Mouse (Mus musculus) limb, embryonic 13.5 days (tissue): ENCODE measurements around the gene Rabep2. TPM values are rescaled to one million over a fixed set of nuclear protein-coding genes. Genes with fewer than 3 reads are reported as not detected.

Experiments used
- ATAC-seq: fragments of 200-750 bp; cut with Nextera tagmentation; 2 replicates; pipeline ENCODE4 v1.8.0; 2017; ENCODE audit warnings: low read depth, moderate number of reproducible peaks, moderate TSS enrichment; ENCODE audit not compliant: low FRiP score
- H3K27ac ChIP-seq: fragments of 300-500 bp; sonication (generic); 2 replicates; pipeline ENCODE4 v1.5.1; 2015; ENCODE audit warnings: inconsistent platforms, mild to moderate bottlenecking, moderate library complexity
- H3K27me3 ChIP-seq: fragments of 300-500 bp; sonication (generic); 2 replicates; pipeline ENCODE4 v1.6.1; 2015; ENCODE audit warnings: mild to moderate bottlenecking, inconsistent platforms
- H3K36me3 ChIP-seq: fragments of 300-500 bp; sonication (generic); 2 replicates; pipeline ENCODE4 v1.6.1; 2015; ENCODE audit warnings: inconsistent platforms, mild to moderate bottlenecking, moderate library complexity
- H3K4me1 ChIP-seq: fragments of 300-500 bp; sonication (generic); 2 replicates; pipeline ENCODE4 v1.6.1; 2015; ENCODE audit warnings: inconsistent platforms
- H3K4me2 ChIP-seq: fragments of 300-500 bp; sonication (generic); replicated peaks from 2 replicates; pipeline ENCODE4 v1.6.1; 2015; ENCODE audit warnings: inconsistent platforms, mild to moderate bottlenecking, moderate library complexity
- H3K4me3 ChIP-seq: fragments of 300-500 bp; sonication (generic); 2 replicates; pipeline ENCODE4 v1.5.1; 2015; ENCODE audit warnings: moderate library complexity, mild to moderate bottlenecking, inconsistent platforms
- H3K9ac ChIP-seq: fragments of 300-500 bp; sonication (generic); 2 replicates; pipeline ENCODE4 v1.6.1; 2015; ENCODE audit warnings: mild to moderate bottlenecking, inconsistent platforms
- H3K9me3 ChIP-seq: fragments of 300-500 bp; sonication (generic); 2 replicates; pipeline ENCODE4 v1.6.1; 2016; ENCODE audit warnings: inconsistent platforms
- WGBS: fragments of 180-500 bp; shearing (Covaris S2); methylation state at CpG from one replicate; pipeline ENCODE4 v1.1.7; 2015; 5-methylcytosine and 5-hydroxymethylcytosine counted together
- polyA plus RNA-seq: library from polyadenylated mRNA; unstranded; fragments of >200 nt; fragmentation: Nextera tagmentation; extraction: Ambion mirVana; gene quantifications from 2 replicates; pipeline ENCODE4 v1.2.1, GENCODE M21; 2015

Gene Rabep2
- polyA plus RNA-seq, 1 experiment from 2014 or later, result 36.6 TPM

DNA sequence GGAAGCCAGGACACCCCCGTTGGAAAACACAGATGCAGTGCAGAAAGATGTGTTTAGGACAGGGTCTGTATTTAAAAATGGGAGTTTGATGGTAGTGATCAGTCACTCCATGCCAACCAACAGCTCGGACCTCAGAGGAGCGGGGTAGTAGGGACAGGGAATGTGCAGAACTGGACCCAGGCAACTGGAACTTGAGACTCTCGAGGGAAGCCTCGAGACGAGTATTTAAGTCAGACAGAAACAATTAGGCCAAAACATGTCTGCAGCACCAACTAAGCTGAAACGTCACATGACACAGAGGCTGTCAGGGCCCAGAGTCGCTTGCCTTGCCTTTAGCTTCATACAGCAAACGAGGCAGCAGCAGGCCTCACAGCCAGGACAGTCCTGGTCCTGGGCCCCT, 37.6 kb downstream of the Rabep2 start:
- Histone ChIP-seq H3K9me3 (no peaks in the 10 kb centered on the region), H3K27me3 (no peaks in the 10 kb centered on the region), H3K4me1 (peaks cover 32% of the 10 kb centered on the region), H3K4me2 (no peak overlapping the region), H3K4me3 (no peak overlapping the region), H3K9ac (no peak overlapping the region), H3K36me3 (peaks cover 51% of the 10 kb centered on the region), H3K27ac (0 out of 2 replicates have a peak overlapping the region, but pooled peaks have one; percentile 39)
- ATAC-seq, result no peak
- WGBS, result 60% methylated on average over 9 of the region's 9 CpGs

DNA sequence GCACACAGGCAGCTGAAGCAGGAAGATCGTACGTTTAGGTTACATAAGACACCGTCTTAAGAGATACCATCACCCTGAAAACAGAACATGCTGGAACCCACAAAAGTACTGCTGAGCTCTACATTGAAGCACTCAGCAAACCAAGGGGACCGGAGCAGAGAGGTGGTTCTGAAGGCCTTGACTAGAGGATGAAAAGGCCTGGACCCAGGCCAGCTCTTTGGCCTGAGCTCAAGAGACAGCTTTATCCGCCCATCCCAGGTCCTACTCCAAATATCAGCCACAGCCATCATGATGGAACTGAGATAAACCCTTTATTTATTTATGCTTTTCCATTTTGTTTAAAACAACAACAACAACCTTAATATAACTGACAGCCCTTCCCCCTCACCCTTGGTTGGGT, 38.1 kb downstream of the Rabep2 start:
- no peaks in the 10 kb centered on the region for H3K27me3 ChIP-seq
- H3K4me1 ChIP-seq, result peaks cover 31% of the 10 kb centered on the region
- H3K27ac ChIP-seq, result 0 out of 2 replicates have a peak overlapping the region, but pooled peaks have one; percentile 39
- H3K4me2 ChIP-seq, result no peak overlapping the region
- no peak overlapping the region for H3K4me3 ChIP-seq
- ATAC-seq, result no peak
- no peak overlapping the region for H3K9ac ChIP-seq
- H3K36me3 ChIP-seq, result peaks cover 57% of the 10 kb centered on the region
- 93% methylated on average over 5 of the region's 5 CpGs for WGBS
- no peaks in the 10 kb centered on the region for H3K9me3 ChIP-seq

DNA sequence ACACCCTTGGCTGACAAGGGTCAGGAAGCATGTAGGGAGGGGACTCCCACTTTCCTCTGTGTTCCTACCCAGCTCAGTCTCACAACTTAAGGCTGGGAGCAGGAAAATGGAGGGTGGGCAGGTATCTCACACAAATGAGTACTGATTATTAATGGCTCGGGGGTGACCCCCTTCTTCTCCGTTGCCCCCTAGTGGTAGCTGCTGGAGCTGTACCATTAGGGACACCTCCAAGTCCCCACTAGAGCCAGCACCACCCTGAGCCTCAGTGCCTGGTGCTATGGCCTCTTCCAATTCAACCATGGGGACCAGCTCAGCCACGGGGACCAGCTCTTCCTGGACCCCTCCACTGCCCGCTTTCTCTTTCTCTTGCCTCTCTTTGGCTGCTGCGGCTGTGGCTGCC, 38.7 kb downstream of the Rabep2 start:
- Histone ChIP-seq H3K9me3 (no peaks in the 10 kb centered on the region), H3K4me3 (no peak overlapping the region), H3K9ac (no peak overlapping the region), H3K27me3 (no peaks in the 10 kb centered on the region), H3K4me1 (peaks cover 31% of the 10 kb centered on the region), H3K4me2 (no peak overlapping the region), H3K27ac (no peak overlapping the region), H3K36me3 (peaks cover 63% of the 10 kb centered on the region)
- WGBS, result 72% methylated on average over 5 of the region's 5 CpGs
- ATAC-seq, result no peak

DNA sequence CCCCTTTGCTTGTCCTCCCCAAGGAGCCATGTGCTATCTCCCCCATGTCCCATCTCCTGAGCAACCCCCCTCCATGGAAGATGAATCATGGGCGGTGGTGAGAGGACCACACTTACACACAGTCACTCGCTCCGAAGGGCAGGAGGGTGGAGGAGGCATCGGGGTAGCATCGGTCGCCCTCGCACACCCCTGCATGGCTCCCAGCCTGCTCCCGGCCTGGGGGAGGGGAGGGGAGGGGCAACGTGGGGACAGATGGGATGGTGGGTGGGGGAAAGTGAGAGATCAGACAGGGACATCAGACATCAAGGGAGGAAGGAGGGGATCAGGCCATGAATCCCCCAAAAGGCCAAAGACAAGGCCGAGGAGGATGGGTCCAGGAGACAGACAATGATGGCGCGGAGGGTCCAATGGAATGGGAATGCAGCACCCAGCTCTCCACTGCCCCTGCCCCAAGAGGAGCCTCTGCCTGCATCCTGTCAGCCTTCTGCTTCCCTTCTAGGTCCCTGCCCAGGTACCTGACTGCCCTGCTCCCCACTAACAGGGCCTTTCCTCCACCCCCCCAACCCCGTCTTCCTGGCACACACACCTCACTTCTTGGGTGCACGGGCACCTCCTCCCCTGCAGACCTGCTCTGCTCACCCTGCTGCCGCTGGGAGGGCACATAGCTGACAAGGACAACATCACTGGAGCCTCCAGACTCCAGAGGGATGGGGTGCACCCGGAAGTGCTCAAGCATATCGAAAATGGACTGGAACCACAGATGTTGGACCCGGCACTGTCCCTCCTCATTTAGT, 39.5 kb downstream of the Rabep2 start:
- ATAC-seq, result no peak
- no peak overlapping the region for H3K4me2 ChIP-seq
- no peak overlapping the region for H3K27ac ChIP-seq
- H3K4me3 ChIP-seq, result no peak overlapping the region
- H3K4me1 ChIP-seq, result peaks cover 27% of the 10 kb centered on the region
- H3K27me3 ChIP-seq, result no peaks in the 10 kb centered on the region
- H3K9me3 ChIP-seq, result no peaks in the 10 kb centered on the region
- H3K36me3 ChIP-seq, result peaks cover 70% of the 10 kb centered on the region
- 88% methylated on average over 18 of the region's 18 CpGs for WGBS
- H3K9ac ChIP-seq, result no peak overlapping the region

DNA sequence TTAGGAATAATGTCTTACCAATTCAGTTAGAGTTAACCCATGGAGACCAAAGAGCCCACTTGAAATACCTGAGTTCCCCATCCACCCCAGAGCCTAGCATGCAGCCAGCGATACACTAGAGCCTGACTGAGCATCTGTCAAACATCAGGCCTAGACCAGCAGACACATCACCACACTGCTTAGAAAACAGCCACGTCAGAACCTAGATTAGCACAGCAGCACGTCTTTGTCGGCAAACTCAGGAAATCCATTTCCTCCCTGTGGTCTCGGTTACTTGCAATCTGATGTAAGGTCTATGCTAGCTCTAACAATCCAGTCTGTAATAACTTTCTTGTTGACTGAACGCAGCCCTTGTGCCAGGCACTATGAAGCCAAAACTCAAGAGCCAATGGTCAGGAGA, 41.5 kb downstream of the Rabep2 start:
- no peak overlapping the region for H3K4me3 ChIP-seq
- no peak overlapping the region for H3K9ac ChIP-seq
- peaks cover 71% of the 10 kb centered on the region for H3K36me3 ChIP-seq
- H3K4me2 ChIP-seq, result no peak overlapping the region
- H3K9me3 ChIP-seq, result no peaks in the 10 kb centered on the region
- no peak for ATAC-seq
- no peaks in the 10 kb centered on the region for H3K27me3 ChIP-seq
- H3K4me1 ChIP-seq, result peaks cover 22% of the 10 kb centered on the region
- WGBS, result 82% methylated on average over 6 of the region's 6 CpGs
- no peak overlapping the region for H3K27ac ChIP-seq

DNA sequence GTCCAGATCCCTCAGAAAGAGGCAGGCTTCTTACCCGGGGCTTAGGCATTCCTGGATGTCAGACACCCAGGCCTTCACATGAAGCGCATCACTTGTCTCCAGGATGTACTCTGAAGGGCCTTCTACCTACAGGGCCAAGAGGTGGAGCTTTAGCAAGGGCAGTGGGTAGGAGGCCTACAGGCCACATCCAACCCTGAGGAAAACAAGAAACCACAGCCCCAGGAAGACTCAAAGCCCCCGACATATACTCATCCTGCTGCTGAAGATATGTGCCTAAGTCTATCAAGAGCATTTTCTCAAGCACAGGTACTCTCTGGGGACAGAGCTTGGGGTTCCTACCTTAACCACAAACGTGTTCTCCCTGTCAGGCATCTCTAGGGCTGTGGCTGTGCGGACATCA, 42.8 kb downstream of the Rabep2 start:
- H3K4me1 ChIP-seq, result peaks cover 25% of the 10 kb centered on the region
- H3K4me2 ChIP-seq, result no peak overlapping the region
- H3K4me3 ChIP-seq, result no peak overlapping the region
- H3K9me3 ChIP-seq, result no peaks in the 10 kb centered on the region
- peaks cover 67% of the 10 kb centered on the region for H3K36me3 ChIP-seq
- H3K27me3 ChIP-seq, result no peaks in the 10 kb centered on the region
- no peak for ATAC-seq
- H3K9ac ChIP-seq, result no peak overlapping the region
- H3K27ac ChIP-seq, result no peak overlapping the region
- 88% methylated on average over 5 of the region's 5 CpGs for WGBS

DNA sequence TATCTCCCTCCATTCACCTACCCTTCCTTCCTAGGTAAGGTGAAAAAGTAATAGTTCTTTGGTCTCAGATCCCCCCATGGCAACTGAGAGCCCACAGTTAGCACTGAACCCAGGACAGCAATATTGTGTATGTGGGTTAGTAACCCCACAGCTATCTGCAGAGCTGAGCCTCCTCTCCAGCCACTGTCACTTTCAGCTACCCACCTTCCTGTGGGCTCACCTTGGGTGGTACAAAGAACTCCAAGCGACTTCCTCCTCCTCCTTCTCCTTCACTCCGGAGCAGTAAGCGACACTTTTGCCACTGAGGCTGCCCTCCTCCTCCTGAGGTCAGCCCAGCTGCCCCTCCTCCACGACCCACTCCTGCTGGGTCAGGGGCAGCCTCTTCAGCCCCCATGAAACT, 43.3 kb downstream of the Rabep2 start:
- 90% methylated on average over 4 of the region's 4 CpGs for WGBS
- no peak overlapping the region for H3K9ac ChIP-seq
- peaks cover 62% of the 10 kb centered on the region for H3K36me3 ChIP-seq
- no peaks in the 10 kb centered on the region for H3K9me3 ChIP-seq
- no peak overlapping the region for H3K4me3 ChIP-seq
- ATAC-seq, result no peak
- no peak overlapping the region for H3K4me2 ChIP-seq
- no peaks in the 10 kb centered on the region for H3K27me3 ChIP-seq
- no peak overlapping the region for H3K27ac ChIP-seq
- H3K4me1 ChIP-seq, result peaks cover 22% of the 10 kb centered on the region

DNA sequence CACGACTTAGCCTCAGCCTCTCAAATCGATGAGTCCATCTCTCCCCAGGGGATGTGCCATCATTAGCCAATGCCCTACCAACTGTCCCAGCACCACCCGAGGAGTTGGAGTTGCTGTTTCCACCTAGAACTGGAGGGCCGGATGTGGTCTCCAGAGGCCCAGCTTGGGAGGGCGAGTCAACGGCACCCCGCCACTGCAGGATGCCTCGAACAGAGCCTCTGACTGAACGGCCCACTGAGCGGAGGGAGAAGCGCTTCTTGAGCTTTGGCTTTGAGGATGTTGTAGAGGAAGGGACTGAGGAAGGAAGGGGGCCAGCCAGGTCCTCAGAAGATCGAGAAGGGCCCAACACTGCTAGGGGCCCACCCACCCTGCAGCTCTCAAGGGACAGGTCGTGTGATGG, 43.7 kb downstream of the Rabep2 start:
- peaks cover 22% of the 10 kb centered on the region for H3K4me1 ChIP-seq
- no peak for ATAC-seq
- H3K9me3 ChIP-seq, result no peaks in the 10 kb centered on the region
- no peak overlapping the region for H3K4me2 ChIP-seq
- H3K9ac ChIP-seq, result no peak overlapping the region
- no peaks in the 10 kb centered on the region for H3K27me3 ChIP-seq
- 86% methylated on average over 13 of the region's 13 CpGs for WGBS
- H3K27ac ChIP-seq, result no peak overlapping the region
- H3K4me3 ChIP-seq, result no peak overlapping the region
- H3K36me3 ChIP-seq, result peaks cover 57% of the 10 kb centered on the region

DNA sequence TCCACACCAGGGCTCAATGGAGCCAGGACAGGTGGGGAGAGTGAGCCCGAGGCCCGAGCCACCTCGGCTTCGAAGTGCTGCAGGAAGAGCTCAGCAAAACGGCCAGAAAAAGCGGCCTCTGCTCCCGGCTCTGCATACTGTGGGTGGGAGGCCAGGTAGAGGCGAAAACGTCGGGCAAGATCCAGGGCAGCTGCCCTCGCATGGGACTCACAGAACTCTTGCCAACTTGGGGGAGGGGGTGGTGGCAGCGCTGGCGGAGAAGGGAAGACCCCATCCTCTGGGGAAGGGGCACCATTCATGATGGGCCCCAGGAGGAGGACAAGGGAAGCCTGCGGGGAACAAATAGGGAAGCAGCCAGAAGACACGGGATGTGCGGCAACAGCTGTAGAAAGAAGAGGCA, 44.2 kb downstream of the Rabep2 start:
- no peak for ATAC-seq
- Histone ChIP-seq H3K9me3 (no peaks in the 10 kb centered on the region), H3K4me3 (no peak overlapping the region), H3K9ac (no peak overlapping the region), H3K4me1 (peaks cover 22% of the 10 kb centered on the region), H3K4me2 (no peak overlapping the region), H3K27me3 (no peaks in the 10 kb centered on the region), H3K36me3 (peaks cover 53% of the 10 kb centered on the region), H3K27ac (no peak overlapping the region)
- WGBS, result 92% methylated on average over 16 of the region's 16 CpGs

DNA sequence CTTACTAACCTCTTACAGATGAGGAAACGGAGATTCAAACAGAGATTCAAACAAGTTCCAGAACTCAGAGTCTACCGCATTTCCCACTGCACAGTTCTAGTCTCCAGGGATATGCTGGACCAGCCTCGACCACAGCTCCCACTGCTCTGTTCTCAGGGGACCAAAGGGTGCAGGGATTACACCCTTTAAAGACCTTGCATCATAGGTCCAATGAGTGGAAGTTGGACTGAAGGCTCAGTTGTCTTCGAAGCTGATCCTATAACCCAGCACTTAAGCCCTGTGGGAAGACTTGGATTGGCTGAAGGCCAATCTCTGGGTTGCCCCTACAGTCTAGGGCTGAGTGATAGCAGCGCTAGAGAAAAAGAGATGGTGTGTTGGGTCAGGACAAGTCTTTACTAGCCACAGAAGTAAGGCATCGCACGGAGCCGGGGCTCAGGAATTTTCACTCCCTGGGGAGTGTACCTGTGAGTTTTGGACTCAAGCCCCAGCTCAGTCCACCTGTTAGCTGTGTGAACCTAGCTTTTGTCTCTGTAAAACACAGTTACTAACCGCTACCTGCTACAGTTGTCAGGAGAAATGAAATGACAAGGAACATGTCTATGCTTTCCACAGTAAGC, 45.0 kb downstream of the Rabep2 start:
- 81% methylated on average over 9 of the region's 9 CpGs for WGBS
- Histone ChIP-seq H3K4me3 (peak overlapping the region; percentile 71), H3K27ac (no peak overlapping the region; the same call in 1 of the 2 replicates), H3K4me2 (peak overlapping the region; percentile 92), H3K4me1 (peaks cover 22% of the 10 kb centered on the region), H3K9me3 (no peaks in the 10 kb centered on the region), H3K9ac (peak overlapping the region; percentile 91), H3K36me3 (peaks cover 45% of the 10 kb centered on the region), H3K27me3 (no peaks in the 10 kb centered on the region)
- no peak for ATAC-seq

DNA sequence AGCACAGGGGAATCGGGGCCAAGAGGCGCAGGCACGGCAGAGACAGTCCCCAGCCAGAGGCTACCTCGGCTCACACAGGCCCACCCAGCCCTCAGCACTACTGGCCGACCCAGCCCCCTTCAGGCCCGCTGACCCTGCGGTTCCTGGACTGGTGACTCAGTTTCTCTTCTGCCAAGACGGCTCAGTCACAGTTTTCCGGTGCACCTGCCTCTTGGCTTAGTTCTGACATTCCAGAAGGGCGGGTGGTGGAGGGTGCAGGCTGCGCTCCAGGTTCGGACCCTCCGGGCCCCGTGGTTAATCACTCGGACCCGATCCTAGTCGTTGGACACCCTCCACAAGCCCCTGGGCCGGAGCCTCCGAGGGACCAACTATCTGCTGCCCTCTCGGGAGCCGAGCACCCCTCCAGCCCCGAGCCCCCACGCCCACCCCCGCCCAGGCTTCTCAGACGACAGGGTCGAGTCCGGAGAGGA, 46.0 kb downstream of the Rabep2 start:
- peak overlapping the region; percentile 92 for H3K27ac ChIP-seq
- peaks cover 22% of the 10 kb centered on the region for H3K4me1 ChIP-seq
- peaks cover 35% of the 10 kb centered on the region for H3K36me3 ChIP-seq
- H3K27me3 ChIP-seq, result no peaks in the 10 kb centered on the region
- H3K9me3 ChIP-seq, result no peaks in the 10 kb centered on the region
- H3K4me2 ChIP-seq, result peak overlapping the region; percentile 92
- H3K9ac ChIP-seq, result peak overlapping the region; percentile 91
- peak overlapping the region; percentile 71 for H3K4me3 ChIP-seq
- under 1% methylated on average over 23 of the region's 27 CpGs for WGBS
- peak; percentile 57 for ATAC-seq

DNA sequence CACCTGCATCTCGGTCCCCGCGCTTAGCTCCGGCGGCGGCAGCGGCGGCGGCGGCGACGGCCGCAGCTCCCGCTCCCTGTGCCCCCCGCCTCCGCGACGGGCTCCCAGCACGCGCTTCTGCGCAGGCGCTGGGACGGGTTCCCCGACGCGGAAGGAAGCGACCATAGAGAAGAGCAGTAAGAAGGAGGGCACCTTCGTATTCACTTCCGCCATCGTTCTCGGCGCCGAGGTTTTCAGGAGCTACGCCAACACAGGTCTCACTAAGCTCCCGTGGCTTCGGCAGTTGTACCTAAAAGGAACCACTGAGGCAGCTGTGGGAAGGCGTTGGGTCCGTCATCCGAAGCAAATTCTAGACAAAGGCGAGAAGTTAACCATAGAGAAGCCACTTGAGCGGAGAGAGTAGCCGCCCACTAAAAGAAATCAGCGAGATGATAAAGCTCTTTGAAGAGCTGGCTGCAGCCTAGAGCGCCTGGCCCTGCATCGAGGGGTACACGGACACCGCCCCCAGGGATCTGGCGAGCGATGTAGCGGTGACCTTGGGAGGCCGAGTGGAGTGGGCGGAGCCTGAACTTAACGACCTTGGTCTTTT, 46.5 kb downstream of the Rabep2 start, which contains the start of gene Sh2b1:
Sh2b1 (minus strand) TSS at position 432 of the 589 bp plus-strand sequence.
- peak within 1 kb of the TSS; percentile 71 for H3K4me3 ChIP-seq
- H3K9me3 ChIP-seq, result no peaks in the 10 kb centered on the region

More for the DNA sequence above, 46.5 kb downstream of the Rabep2 start, which contains the start of gene Sh2b1:
- Histone ChIP-seq H3K9ac (peak within 1 kb of the TSS; percentile 91), H3K27me3 (no peaks in the 10 kb centered on the region), H3K27ac (peak within 1 kb of the TSS; percentile 92), H3K36me3 (peaks cover 29% of the 10 kb centered on the region), H3K4me1 (peaks cover 22% of the 10 kb centered on the region), H3K4me2 (peak within 1 kb of the TSS; percentile 92)
- WGBS, result under 1% methylated on average over 53 of the region's 53 CpGs
- peak; percentile 90 for ATAC-seq
